Mouse (Mus musculus) cerebellum, postnatal 14 days (tissue): Measurements from ENCODE around the gene Uhrf1.

Experiments used
- DNase-seq, 2 experiments: peaks; one replicate each; pipeline ENCODE4 v3.0.0; 2021; ENCODE audit warnings: mixed read lengths in 2 of 2

Uhrf1 gene

GRCm38 (mm10) chr17:56348586-56348985 lies 45.5 kb downstream of the Uhrf1 start:
- DNase-seq, result no peak

- DNase-seq, result peak; percentile 91 to 97
Observed at GRCm38 (mm10) chr17:56350694-56351093, 47.6 kb downstream of the Uhrf1 start.

- peak; percentile 89 for DNase-seq
Observed at GRCm38 (mm10) chr17:56356921-56357885, 54.1 kb downstream of the Uhrf1 start.

GRCm38 (mm10) chr17:56359183-56359725 lies 56.1 kb downstream of the Uhrf1 start:
- DNase-seq, result peak in 1 of 2 experiments; percentile 34

- DNase-seq, result peak in 1 of 2 experiments; percentile 42
Observed at GRCm38 (mm10) chr17:56359864-56360263, 56.7 kb downstream of the Uhrf1 start.

GRCm38 (mm10) chr17:56360451-56360850 lies 57.3 kb downstream of the Uhrf1 start:
- peak; percentile 68 to 77 for DNase-seq

- no peak for DNase-seq
Observed at GRCm38 (mm10) chr17:56361542-56361941, 58.4 kb downstream of the Uhrf1 start.

GRCm38 (mm10) chr17:56365791-56366673 lies 62.9 kb downstream of the Uhrf1 start:
- no peak for DNase-seq

- DNase-seq, result no peak
Observed at GRCm38 (mm10) chr17:56368291-56368790, 65.2 kb downstream of the Uhrf1 start.

GRCm38 (mm10) chr17:56370090-56370489 lies 67.0 kb downstream of the Uhrf1 start:
- no peak for DNase-seq

- no peak for DNase-seq
Observed at GRCm38 (mm10) chr17:56371029-56371660, 68.0 kb downstream of the Uhrf1 start.

GRCm38 (mm10) chr17:56372109-56372508 lies 69.0 kb downstream of the Uhrf1 start:
- no peak for DNase-seq
